Mouse (Mus musculus) CH12.LX (cell line): ENCODE data around the gene Gm49387. TPM values are rescaled to one million over a fixed set of nuclear protein-coding genes. Genes with fewer than 3 reads are reported as not detected.
A peak's percentile ranks its signal among the peaks of the same experiment; 100 is the strongest.

Experiments used
- DNase-seq: peaks from one replicate; pipeline ENCODE4 v3.0.0-alpha.2; 2013; ENCODE audit errors: extremely low read depth
- H3K27ac ChIP-seq: 2 replicates; pipeline ENCODE4 v1.5.1; 2012; ENCODE audit warnings: low read depth, mild to moderate bottlenecking, control low read depth, moderate library complexity; ENCODE audit not compliant: insufficient read depth
- H3K27me3 ChIP-seq: replicated peaks from 2 replicates; pipeline ENCODE3; 2012; ENCODE audit warnings: inconsistent platforms
- H3K36me3 ChIP-seq, 2 experiments: replicated peaks in 1 of 2; 2 replicates each; pipeline versions ENCODE3 to v1.6.1; 2012; ENCODE audit warnings: inconsistent platforms in 1 of 2, low read length in 1 of 2, mild to moderate bottlenecking in 1 of 2, mixed read lengths in 1 of 2, moderate library complexity in 1 of 2; ENCODE audit not compliant: control insufficient read depth in 1 of 2, insufficient read depth in 1 of 2
- H3K4me1 ChIP-seq, 2 experiments: 2 replicates each; pipeline ENCODE4 v1.6.1; 2012; ENCODE audit warnings: inconsistent platforms in 1 of 2, moderate library complexity in 1 of 2; ENCODE audit not compliant: insufficient read depth in 2 of 2, control insufficient read depth in 1 of 2
- H3K4me2 ChIP-seq: 2 replicates; pipeline ENCODE4 v1.6.1; 2012; ENCODE audit warnings: low read depth, mild to moderate bottlenecking, control low read depth; ENCODE audit not compliant: poor library complexity, insufficient read depth, severe bottlenecking
- H3K4me3 ChIP-seq, 3 experiments: fragments of 150-350 bp in 1 of 3; sonication (generic) in 1 of 3; replicated peaks in 1 of 3; 2 replicates each; pipeline versions ENCODE3 to v1.5.1; 2011 to 2012; ENCODE audit warnings: low read depth in 2 of 3, low read length in 2 of 3, mild to moderate bottlenecking in 2 of 3, moderate library complexity in 2 of 3, control low read depth in 1 of 3, improper control_type of control experiment in 1 of 3, inconsistent platforms in 1 of 3, mixed read lengths in 1 of 3; ENCODE audit not compliant: poor library complexity in 1 of 3
- H3K79me2 ChIP-seq: replicated peaks from 2 replicates; pipeline ENCODE4 v1.6.1; 2012; ENCODE audit warnings: mild to moderate bottlenecking, moderate library complexity; ENCODE audit not compliant: control insufficient read depth, poor library complexity, insufficient read depth, severe bottlenecking; ENCODE audit errors: extremely low read depth
- H3K9ac ChIP-seq: 2 replicates; pipeline ENCODE4 v1.6.1; 2012; ENCODE audit warnings: low read depth, mild to moderate bottlenecking, control low read depth, moderate library complexity; ENCODE audit not compliant: insufficient read depth
- H3K9me3 ChIP-seq: replicated peaks from 2 replicates; pipeline ENCODE3; 2012; ENCODE audit warnings: low read length, inconsistent platforms, mixed read lengths
- CHD1 ChIP-seq: IDR thresholded peaks from 2 replicates; pipeline ENCODE4 v1.6.1; 2012; ENCODE audit warnings: low read depth, low read length, improper control_type of control experiment, inconsistent platforms
- CTCF ChIP-seq, 2 experiments: IDR thresholded peaks in 1 of 2; conservative IDR thresholded peaks in 1 of 2; 2 replicates each; pipeline ENCODE4 v1.5.1; 2011 to 2012; ENCODE audit warnings: low read depth in 2 of 2, low read length in 2 of 2, improper control_type of control experiment in 1 of 2, inconsistent platforms in 1 of 2, mild to moderate bottlenecking in 1 of 2, moderate library complexity in 1 of 2
- JUND ChIP-seq: conservative IDR thresholded peaks from 2 replicates; pipeline ENCODE4 v1.6.1; 2011; ENCODE audit warnings: low read depth, low read length, improper control_type of control experiment
- MAZ ChIP-seq: IDR thresholded peaks from 2 replicates; pipeline ENCODE4 v1.6.1; 2012; ENCODE audit warnings: low read depth, mild to moderate bottlenecking, inconsistent platforms, low read length, improper control_type of control experiment, moderate library complexity
- MEF2A ChIP-seq: IDR thresholded peaks from 2 replicates; pipeline ENCODE4 v1.6.1; 2014; ENCODE audit warnings: low read depth, mild to moderate bottlenecking, inconsistent platforms, low read length, improper control_type of control experiment, borderline replicate concordance
- POLR2A ChIP-seq: IDR thresholded peaks from 2 replicates; pipeline ENCODE4 v1.6.1; 2011; ENCODE audit warnings: low read depth, mild to moderate bottlenecking, improper control_type of control experiment, low read length
- RAD21 ChIP-seq: IDR thresholded peaks from 2 replicates; pipeline ENCODE4 v1.6.1; 2011; ENCODE audit warnings: low read depth, mild to moderate bottlenecking, low read length, improper control_type of control experiment, moderate library complexity
- SMC3 ChIP-seq: IDR thresholded peaks from 2 replicates; pipeline ENCODE4 v1.6.1; 2011; ENCODE audit warnings: low read depth, low read length, improper control_type of control experiment
- TBP ChIP-seq: conservative IDR thresholded peaks from 2 replicates; pipeline ENCODE4 v1.6.1; 2011; ENCODE audit warnings: low read depth, low read length, improper control_type of control experiment
- ZC3H11A ChIP-seq: IDR thresholded peaks from 2 replicates; pipeline ENCODE4 v1.6.1; 2012; ENCODE audit warnings: low read depth, mild to moderate bottlenecking, inconsistent platforms, low read length, improper control_type of control experiment
- ZKSCAN1 ChIP-seq: IDR thresholded peaks from 2 replicates; pipeline ENCODE4 v1.6.1; 2012; ENCODE audit warnings: low read depth, inconsistent platforms, low read length, improper control_type of control experiment, borderline replicate concordance
- ZMIZ1 ChIP-seq: IDR thresholded peaks from 2 replicates; pipeline ENCODE4 v1.6.1; 2012; ENCODE audit warnings: low read depth, mild to moderate bottlenecking, inconsistent platforms, low read length, improper control_type of control experiment
- dilution Hi-C: fragments of 300-500 bp; cut with MboI; formaldehyde crosslinking; loops from 2 replicates; pipeline ENCODE4 v1.14.3; 2020; ENCODE audit warnings: low sequenced_read_pairs; ENCODE audit not compliant: extremely low pct_unique_long_range_greater_than_20kb, extremely low pct_ligation_motif_present
- in situ Hi-C: fragments of 300-500 bp; cut with MboI; formaldehyde crosslinking; loops from 3 replicates; pipeline ENCODE4 v1.14.3; 2019; ENCODE audit warnings: low sequenced_read_pairs, low pct_ligation_motif_present, low pct_unique_long_range_greater_than_20kb, mixed read lengths
- polyA plus RNA-seq: library from polyadenylated mRNA; unstranded; fragments of >175 nt; gene quantifications from 2 replicates; pipeline ENCODE4 v1.2.1, GENCODE M21; 2012; ENCODE audit warnings: low read depth; ENCODE audit not compliant: insufficient read length
- total RNA-seq, 2 experiments: library from RNA; depleted of rRNA; stranded (reverse); fragments of 300-350 nt in 1 of 2; fragments of >200 nt in 1 of 2; gene quantifications; 2 replicates each; pipeline ENCODE4 v1.2.3; 2012 to 2014

Gene Gm49387
- total and polyA plus RNA-seq, 3 experiments: 0.71 TPM; not detected in 2

GRCm38 (mm10) chr14:31658126-31658680 is 17.5 kb upstream of the Gm49387 start:
- no peaks in the 10 kb centered on the region; the same call in 1 of the 2 replicates for H3K79me2 ChIP-seq
- peak overlapping the region; percentile 2; the same call in 1 of the 2 replicates for H3K27ac ChIP-seq
- H3K4me3 ChIP-seq: no peak overlapping the region
- DNase-seq: no peak
- dilution Hi-C loops: no loop called here
- peaks cover 0 to 8% of the 10 kb centered on the region in 2 experiments for H3K36me3 ChIP-seq
- in situ Hi-C loops: loop anchor here (10.0 kb wide), 2 partner anchors 287 to 427 kb away; partner anchors contain the start of genes Dph3 and Oxnad1
- H3K9ac ChIP-seq: no peak overlapping the region
- H3K9me3 ChIP-seq: no peaks in the 10 kb centered on the region
- no peaks in the 10 kb centered on the region for H3K27me3 ChIP-seq
- no peak overlapping the region for H3K4me2 ChIP-seq
- H3K4me1 ChIP-seq: peaks cover 32 to 96% of the 10 kb centered on the region in 2 experiments
- no peak for TF ChIP-seq SMC3
- no peak for TF ChIP-seq CHD1
- no peak for TF ChIP-seq ZKSCAN1
- TF ChIP-seq MAZ: no peak
- TF ChIP-seq, all 38 proteins: peak for 0

- peak; percentile 79 for TF ChIP-seq ZC3H11A
- TF ChIP-seq POLR2A: no peak
- TF ChIP-seq MEF2A: no peak
- TF ChIP-seq CTCF (conservative IDR thresholded peaks at IDR 0.05 in 1 of 2, IDR thresholded peaks at IDR 0.05 in 1 of 2; ENCODE audit: low read depth in 2 of 2, low read length in 2 of 2): peak; percentile 93 to 95
- TF ChIP-seq JUND: 0 out of 2 replicates have a peak, but pooled peaks have one; percentile 16
- peak; percentile 96 for TF ChIP-seq SMC3
- peak; percentile 98 for TF ChIP-seq RAD21
- no peak for TF ChIP-seq TBP
- no peak for TF ChIP-seq ZMIZ1
- dilution Hi-C loops: no loop called here
- Histone ChIP-seq H3K4me2 (no peak overlapping the region), H3K27ac (no peak overlapping the region), H3K9ac (no peak overlapping the region), H3K9me3 (no peaks in the 10 kb centered on the region), H3K4me3 (no peak overlapping the region), H3K27me3 (no peaks in the 10 kb centered on the region), H3K79me2 (no peaks in the 10 kb centered on the region; the same call in 1 of the 2 replicates), H3K36me3 (peaks cover 0 to 7% of the 10 kb centered on the region in 2 experiments), H3K4me1 (peaks cover 34 to 96% of the 10 kb centered on the region in 2 experiments)
- in situ Hi-C loops: loop anchor here (10.0 kb wide), 2 partner anchors 288 to 428 kb away; partner anchors contain the start of genes Dph3 and Oxnad1
- DNase-seq: peak; percentile 77
Observed at GRCm38 (mm10) chr14:31656857-31657645, 16.4 kb upstream of the Gm49387 start.
